Mouse (Mus musculus): Measurements from ENCODE around the gene BC005624.

DNA sequence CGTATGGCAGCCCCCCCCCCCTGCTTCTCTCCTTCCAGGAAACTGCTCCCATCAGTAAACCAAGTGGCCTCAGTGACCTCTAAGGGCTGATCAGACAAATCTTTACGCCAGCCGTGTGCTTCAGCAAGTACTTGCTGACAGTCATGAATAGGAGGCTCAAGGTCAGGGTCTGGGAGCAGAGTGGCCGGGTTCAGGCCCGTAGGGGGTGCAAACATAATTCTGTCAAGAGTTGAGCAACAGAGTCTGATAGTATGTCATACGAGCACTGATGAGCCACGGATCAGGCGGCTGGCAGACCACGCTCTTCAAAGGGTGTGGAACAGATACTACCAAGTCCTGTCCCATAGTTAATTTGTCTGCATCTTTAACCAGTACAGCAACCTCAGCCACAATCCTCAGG lies 8.2 kb upstream of the BC005624 start:
- TF ChIP-seq CTCF (IDR thresholded peaks at IDR 0.05; ENCODE audit: low read depth, low read length) (no peak), TAL1 (conservative IDR thresholded peaks at IDR 0.05; ENCODE audit: low read depth, low read length) (no peak), GATA2 (IDR thresholded peaks at IDR 0.05; ENCODE audit: borderline replicate concordance, low read depth, low read length) (no peak), POLR2AphosphoS5 (IDR thresholded peaks at IDR 0.05; ENCODE audit: insufficient replicate concordance, low read depth, low read length) (no peak), GATA1 (IDR thresholded peaks at IDR 0.05; ENCODE audit: borderline replicate concordance, low read length) (no peak)

All from G1E (cell line).